Mouse (Mus musculus) A20 (cell line): ENCODE measurements around the gene Tvp23a.
A peak's percentile ranks its signal among the peaks of the same experiment; 100 is the strongest.

ENCODE experiments used
- DNase-seq: peaks from one replicate; pipeline ENCODE4 v3.0.0-alpha.2; 2011; ENCODE audit warnings: low read depth, low spot score

Gene Tvp23a

DNA sequence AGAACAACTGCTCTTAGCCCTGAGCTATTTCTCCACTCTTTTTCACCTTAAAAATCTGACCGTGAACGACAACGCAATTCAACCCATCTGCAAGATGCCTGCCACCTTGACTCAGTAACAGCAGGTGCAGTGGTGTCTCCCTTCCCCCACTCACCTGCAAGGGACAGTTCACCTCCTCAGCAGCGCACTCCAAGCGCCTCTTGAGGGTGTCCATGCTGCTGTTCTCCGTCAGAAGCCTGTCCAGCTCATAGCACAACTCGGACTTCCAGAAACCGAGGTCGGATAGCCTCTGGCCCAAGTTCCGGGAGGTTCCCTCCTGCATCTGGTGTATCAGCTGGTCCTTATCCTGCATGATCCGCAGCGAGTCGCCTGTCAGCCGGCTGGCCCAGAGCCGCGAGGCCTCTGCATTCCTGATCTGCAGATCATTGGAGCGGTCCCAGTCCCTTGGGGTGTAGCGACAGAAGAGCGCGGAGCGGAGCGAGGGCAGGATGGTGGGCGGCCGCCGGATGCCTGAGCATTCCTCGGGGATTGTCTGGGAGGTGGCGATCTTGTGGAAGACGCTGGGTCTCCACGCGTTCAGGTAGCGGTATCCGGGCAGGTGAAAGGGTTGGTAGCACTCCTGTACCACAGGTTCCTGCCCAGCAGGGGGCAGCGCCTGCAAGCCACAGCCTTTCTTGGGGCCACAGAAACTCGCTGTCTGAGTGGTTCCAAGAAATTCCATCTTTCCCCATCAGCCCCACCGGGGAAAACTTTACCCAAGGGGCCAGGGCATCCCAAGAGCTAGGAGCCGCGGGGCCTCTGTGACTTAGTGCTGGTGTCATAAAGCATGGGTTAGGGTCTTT is 52.2 kb downstream of the Tvp23a start, which contains the start of gene Tekt5:
Gene Tekt5 (minus strand): TSS at position 792 of the 842 bp plus-strand sequence.
- peak; percentile 29 for DNase-seq

DNA sequence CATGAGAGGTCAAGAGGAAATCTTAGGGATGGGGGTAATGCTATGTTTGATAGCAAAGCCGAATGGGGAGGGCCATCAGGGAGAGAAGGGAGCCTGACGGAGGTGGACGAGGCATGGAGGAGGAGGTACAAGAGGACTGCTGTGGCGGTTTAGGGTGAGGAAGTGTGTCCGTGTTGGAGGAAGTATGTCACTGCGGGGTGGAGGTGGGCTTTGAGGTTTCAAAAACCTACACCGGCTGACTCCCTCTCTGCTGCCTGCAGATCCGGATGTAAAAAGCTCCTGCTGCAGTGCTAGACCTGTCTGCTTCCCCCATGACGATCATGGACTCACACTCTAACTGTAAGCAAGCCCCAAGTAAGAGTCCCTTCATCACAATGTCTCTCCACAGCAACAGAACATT is 54.6 kb downstream of the Tvp23a start:
- no peak for DNase-seq

DNA sequence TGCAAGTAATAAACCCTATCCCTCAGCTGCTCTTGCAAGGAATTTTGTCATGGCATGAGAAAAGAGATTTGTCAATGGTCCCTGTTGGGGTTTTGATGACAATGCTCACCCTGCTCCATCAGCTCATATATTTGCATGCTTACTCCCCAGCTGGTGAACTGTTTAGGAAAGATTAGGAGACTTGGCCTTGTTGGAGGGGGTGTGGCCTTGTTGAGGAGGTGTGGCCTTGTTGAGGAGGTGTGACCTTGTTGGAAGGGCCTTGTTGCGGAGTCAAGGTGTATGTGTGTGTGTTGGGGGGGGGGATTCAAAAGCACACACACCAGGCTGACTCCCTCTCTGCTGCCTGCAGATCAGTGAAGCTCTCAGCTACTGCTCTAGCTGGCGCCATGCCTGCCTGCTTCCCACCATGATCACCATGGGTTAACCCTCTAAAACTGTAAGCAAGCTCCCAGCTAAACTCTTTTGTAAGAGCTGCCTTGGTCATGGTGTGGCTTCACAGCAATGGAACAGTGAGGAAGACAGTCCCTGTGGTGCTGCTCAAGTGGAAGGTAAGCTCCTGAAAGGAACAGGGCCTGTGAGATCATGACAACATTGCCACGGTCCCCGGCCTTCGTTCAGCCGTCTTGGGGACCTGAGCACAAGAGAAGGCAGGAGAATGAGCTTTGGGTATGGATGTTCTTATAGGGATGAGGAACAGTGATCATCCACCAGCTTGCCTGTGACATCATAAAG is 58.4 kb downstream of the Tvp23a start:
- DNase-seq: no peak

DNA sequence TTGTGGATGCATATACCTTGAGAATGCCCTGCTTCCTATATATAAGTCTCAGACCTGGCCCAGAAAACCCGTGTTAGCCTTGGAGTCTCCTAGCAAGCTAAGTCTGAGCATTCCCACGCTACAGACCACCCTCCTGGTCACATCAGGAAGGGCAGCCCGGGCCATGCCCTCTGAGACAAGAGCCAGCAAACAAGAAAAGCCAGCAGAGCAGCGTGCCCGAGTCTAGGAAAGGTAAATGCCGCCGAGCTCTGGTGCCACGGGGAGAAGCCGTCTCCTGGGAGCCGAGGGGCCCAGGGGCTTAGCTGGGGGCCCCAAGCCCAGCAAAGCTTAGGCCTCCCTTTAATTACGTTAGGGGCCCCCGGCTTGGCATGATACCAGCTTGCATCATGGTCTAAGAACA is 61.9 kb downstream of the Tvp23a start:
- DNase-seq: no peak

DNA sequence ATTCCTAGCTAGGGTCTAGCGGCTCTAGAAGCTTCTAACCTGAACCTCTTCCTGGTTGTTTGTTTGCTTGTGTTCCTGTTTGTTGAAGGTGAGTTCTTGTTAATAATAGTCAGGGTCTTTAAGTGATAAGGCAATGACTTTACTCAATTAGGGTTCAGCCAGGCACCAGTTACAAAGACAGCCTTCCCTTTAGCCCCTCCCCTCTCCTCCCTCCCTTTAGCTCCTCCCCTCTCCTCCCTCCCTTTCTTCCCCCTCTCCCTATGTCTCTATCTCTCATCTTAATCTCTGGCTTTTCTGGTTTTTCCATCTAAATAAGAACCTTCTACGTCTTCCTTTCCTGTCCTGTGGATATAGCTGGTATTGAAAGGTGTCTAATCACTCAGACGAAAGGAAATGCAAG is 62.6 kb downstream of the Tvp23a start:
- DNase-seq: no peak

DNA sequence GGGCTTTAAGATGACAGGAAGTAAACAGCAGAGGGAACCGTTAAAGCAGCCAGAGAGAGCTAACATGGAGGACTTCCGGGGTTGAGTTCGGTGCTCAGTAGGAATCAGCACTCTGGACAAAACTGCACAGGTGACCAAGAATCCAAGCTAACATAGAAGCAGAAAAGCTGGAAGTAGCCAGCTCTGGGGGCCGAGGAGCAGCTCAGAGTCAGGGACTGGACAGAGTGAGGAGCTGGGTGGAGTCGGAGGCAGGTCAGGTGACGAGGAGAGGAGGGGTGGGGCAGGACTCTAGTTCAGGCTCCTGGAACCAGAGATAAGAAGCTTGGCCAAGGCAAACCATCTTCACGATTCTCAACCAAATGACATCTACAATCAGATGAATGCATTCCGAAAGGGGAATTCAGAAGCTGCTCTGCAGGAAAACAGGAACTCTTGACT is 63.1 kb downstream of the Tvp23a start:
- peak; percentile 47 for DNase-seq

DNA sequence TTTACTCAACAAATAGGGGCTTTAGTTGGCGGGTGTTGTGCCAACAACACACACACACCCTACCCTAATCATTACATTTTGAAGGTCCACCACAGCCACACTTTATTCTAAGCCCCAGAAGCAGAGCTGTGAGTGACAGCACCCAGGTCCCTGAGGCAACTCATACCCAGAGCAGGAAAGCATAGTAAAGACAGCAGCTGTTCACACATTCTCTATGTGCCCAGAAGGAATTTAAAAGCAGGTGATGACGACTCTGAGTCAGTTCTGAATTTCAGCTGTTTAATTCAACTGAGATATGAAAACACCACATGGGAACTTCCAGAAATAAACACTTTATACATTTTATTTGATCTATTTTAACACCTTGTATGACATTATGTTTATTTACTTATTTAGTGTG is 67.6 kb downstream of the Tvp23a start:
- no peak for DNase-seq

DNA sequence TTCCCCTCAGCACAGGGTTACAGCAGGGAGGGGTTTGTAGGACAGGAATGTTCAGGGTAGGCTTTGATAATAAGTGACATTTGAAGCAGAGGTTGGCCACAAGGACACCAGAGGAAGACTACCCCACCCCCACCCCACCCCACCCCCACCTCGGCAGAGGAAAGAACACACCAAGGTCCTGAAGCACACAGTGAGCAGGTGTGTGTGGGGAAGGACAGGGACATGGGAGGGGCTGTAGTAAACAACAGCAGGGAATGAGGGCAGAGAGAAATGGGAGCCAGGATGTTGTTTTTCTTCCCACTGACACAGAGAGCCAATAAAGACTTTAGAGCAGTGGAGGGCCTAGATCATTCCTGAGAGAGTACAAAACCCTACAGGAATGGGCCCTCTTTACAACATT is 69.9 kb downstream of the Tvp23a start:
- no peak for DNase-seq

DNA sequence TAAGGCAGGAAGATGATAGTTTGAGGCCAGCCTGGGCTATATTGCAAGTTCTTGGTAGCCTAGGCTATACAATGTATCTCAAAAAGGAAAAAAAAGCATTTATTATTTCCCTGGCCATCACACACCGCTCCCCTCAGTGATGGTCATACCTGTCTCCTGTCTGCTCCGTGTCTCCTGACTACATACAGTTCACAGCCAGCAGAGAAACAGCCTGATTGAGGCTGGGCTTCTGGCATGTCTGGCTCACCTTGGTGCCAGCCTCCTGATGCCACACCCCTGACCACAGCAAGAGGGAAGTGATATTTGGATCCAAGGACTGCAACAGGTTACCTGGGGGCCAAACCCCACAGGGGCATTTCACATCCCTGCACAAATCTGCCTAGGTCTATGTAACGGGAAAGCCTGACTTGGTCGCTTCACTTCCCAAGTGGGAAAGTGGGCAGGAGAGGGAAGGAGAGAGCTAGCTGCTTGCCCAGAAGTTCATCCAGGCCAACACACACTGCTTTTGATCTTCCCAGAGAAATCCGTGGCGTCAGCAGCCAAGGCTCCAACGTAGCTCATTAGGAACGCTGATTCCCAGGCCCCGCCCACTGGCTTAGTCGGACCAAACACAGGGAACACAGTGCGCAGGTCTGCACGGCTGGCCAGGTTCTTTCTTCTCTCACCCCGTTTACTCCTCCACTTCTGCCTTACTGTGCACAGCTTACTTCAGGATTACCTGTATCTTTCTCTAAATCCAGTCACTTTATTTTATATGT is 72.7 kb downstream of the Tvp23a start:
- DNase-seq: no peak

DNA sequence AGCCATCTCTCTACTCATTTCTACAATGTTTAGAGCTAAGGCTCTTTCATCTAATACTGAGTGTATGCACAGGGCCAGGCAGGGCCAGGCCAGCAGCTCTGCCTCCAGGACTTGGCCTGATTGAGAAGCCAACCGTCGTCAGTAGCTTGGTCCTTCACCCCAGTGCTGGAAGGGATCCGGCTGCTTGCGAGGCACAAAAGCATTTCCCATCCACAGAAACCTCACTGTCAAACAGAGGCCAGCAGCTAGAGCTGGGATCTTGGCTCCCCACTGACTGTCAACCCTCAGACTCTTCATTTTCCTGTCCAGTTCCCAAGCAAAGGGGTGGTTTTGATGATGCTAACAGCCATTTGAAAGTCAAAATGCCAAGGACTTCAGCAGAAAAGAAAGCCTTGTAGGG is 74.8 kb downstream of the Tvp23a start:
- DNase-seq: no peak
